Mouse (Mus musculus) small intestine, adult 10 weeks (tissue): ENCODE measurements around the gene Kir3dl2. TPM values are rescaled to one million over a fixed set of nuclear protein-coding genes. Genes with fewer than 3 reads are reported as not detected.

Experiments
- polyA plus RNA-seq: library from polyadenylated mRNA; stranded (reverse); fragments of 350-450 nt; fragmentation: Illumina TruSeq; extraction: RNeasy Lipid Tissue Mini Kit (QIAGEN cat#74804); gene quantifications from one replicate; pipeline ENCODE4 v1.2.3, GENCODE M21; 2014; ENCODE audit warnings: low replicate concordance

The Kir3dl2 gene
- polyA plus RNA-seq, result not detected

GRCm38 (mm10) chrX:136543956-136544355, at the start of gene Kir3dl2:
Gene Kir3dl2, minus strand, starts transcription at chrX:136544056.

GRCm38 (mm10) chrX:136590199-136590896, 46.5 kb upstream of the Kir3dl2 start, which contains the start of gene Tceal3:
Gene Tceal3, plus strand, starts transcription at chrX:136590842.

DNA sequence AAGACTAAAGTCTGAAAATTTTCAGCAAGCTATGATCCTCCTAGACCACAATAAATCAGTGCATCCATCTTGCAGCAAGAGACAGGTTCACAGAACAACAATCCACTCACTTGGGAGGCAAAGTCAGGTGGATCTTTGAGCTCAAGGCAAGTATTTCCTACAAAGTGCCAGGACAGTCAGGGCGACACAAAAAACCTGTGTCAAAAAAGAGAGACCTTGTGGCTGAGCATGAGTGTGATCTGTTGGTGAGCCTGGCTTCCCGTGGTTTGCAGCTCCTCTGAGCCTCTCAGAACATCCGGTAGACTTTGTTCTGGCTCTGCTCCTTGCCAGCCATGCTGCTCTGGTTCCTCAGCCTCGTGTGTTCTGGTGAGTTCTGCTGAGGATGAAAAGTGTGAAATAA, 26.2 kb downstream of the Kir3dl2 start, which contains the start of gene Kir3dl1:
TSS of gene Kir3dl1 (plus strand) at position 301 of the 400 bp plus-strand sequence.

Other genes starting within 250 kb of the Kir3dl2 start
- not detected for gene Kir3dl1, start 26.1 kb downstream of the Kir3dl2 start, polyA plus RNA-seq
- gene Tceal3, start 46.8 kb upstream of the Kir3dl2 start, polyA plus RNA-seq, result not detected
- 3.7 TPM for gene Tceal1, start 163.9 kb upstream of the Kir3dl2 start, polyA plus RNA-seq
- 520 TPM for gene Morf4l2, start 199.6 kb upstream of the Kir3dl2 start, polyA plus RNA-seq
- not detected for gene Glra4, start 236.1 kb upstream of the Kir3dl2 start, polyA plus RNA-seq